Mouse (Mus musculus) layer of hippocampus, postnatal 10 days (tissue): ENCODE measurements around the gene Vamp4. TPM values are rescaled to one million over a fixed set of nuclear protein-coding genes. Genes with fewer than 3 reads are reported as not detected.

ENCODE experiments used
- DNase-seq, 2 experiments: peaks; one replicate each; pipeline ENCODE4 v3.0.0; 2021; ENCODE audit warnings: low spot score in 2 of 2
- long read RNA-seq: library from polyadenylated mRNA; stranded (forward); transcript quantifications from one replicate; pipeline ENCODE4 v2.0.0, GENCODE M21; 2023
- total RNA-seq, 2 experiments: library from RNA; stranded (reverse); gene quantifications; 2 replicates each; pipeline ENCODE4 v1.2.3; 2021

Gene Vamp4
- total RNA-seq = 10 to 100 TPM; 72.0 to 72.3 TPM
- long read RNA-seq, transcript Vamp4-204 (8 exons, 1,461 nt) = major isoform, 69 of 99 reads
- long read RNA-seq, transcript Vamp4-203 (8 exons, 2,752 nt) = minor isoform, 13 of 99 reads
- long read RNA-seq, partial matches to known transcripts = 1 of 99 reads
- long read RNA-seq, other reads (novel, unspliced or antisense) = 14 of 99 reads

DNA sequence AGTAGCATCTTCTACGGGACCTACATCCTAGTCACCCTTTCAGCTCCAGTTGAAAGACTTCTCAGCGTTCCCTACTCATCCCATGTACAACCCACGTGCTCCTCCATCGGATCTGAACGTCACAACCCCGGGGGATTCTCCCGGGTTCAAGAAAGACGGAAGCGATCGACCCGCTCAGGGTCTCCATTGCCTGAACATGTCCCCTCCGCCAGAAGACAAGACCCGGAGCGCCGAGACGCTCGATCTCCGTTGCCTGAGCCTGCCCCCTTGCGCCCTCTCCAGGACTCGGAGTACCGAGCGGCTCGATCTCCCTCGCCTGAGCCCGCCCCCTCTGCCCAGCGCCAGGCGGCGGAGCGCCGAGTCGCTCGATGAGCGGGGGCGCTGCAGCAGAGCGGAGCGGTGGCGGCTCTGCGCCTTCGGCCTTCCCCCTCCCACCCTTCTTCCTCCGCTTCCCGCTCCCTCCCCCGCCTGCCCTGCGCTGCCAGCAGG lies at the start of gene Vamp4:
Gene Vamp4 (plus strand): TSS at position 256 of the 489 bp plus-strand sequence.
- peak; percentile 94 to 95 for DNase-seq

DNA sequence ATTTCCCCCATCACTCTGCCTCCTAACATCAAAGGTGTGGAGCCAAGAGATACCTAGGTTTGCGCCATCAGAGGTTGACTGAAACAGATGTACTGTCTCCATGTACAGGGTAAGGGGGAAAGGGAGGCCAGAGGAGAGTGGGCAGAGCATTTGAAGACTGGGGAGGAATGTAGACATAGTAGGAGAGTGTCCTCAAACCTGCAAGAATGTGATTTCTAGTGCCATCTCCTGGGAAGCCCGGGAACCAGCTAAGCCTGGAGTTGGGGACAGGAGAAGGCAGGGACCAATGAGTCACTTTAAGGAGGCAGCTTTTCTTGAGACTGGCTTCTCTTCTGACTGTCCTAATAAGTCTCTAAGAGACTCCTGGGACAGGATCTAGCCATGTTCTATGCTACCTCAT lies 40.7 kb upstream of the Vamp4 start:
- DNase-seq = peak in 1 of 2 experiments; percentile 45

DNA sequence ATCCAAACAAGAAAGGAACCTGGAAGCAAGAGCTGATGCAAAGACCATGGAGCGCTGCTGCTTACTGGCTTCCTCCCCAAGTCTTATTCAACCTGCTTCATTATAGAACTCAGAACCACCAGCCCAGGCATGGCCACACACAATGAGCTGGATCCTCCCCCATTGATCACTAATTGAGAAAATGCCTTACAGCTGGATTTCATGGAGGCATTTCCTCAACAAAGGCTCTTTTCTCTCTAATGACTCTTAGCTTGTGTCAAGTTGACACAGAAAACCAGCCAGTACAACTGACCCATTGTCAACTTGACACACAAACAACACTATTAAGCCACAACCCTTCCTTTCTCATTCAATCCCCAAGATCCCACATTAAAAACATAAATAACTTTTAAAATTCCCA lies 39.6 kb upstream of the Vamp4 start:
- DNase-seq = no peak

DNA sequence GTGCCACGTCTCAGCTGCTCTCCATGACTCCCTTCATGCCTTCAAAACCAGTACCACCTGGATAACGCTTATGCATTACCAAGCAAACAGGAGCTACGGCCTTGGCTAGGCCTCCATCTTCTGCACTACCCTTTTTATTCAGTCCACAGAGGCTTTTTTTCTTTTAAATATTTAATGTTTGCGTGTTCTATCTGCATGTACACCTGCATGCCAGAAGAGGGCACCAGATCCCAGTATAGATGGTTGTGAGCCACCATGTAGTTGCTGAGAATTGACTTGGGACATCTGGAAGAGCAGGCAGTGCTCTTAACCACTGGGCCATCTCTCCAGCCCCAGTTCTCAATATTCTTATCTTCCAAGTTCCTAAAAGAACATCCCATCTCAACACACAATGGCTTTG lies 38.7 kb upstream of the Vamp4 start:
- no peak for DNase-seq

DNA sequence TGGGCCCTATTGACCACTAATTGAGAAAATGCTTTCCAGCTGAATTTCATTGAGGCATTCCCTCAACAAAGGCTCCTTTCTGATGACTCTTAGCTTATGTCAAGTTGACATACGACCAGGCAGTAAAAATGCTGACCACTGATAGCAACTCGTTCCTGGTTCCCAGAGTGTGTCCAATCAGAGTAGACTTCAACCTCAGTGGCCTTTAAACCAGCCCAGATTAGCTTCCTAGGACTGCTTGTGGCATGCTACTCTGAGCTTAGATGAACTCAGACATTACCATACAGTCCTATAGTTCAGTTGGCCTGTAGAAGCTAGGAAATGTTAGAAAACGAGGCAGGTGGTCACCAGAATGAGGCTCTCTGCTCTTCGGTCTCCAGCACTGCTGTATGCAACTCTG lies 38.0 kb upstream of the Vamp4 start:
- DNase-seq = no peak

DNA sequence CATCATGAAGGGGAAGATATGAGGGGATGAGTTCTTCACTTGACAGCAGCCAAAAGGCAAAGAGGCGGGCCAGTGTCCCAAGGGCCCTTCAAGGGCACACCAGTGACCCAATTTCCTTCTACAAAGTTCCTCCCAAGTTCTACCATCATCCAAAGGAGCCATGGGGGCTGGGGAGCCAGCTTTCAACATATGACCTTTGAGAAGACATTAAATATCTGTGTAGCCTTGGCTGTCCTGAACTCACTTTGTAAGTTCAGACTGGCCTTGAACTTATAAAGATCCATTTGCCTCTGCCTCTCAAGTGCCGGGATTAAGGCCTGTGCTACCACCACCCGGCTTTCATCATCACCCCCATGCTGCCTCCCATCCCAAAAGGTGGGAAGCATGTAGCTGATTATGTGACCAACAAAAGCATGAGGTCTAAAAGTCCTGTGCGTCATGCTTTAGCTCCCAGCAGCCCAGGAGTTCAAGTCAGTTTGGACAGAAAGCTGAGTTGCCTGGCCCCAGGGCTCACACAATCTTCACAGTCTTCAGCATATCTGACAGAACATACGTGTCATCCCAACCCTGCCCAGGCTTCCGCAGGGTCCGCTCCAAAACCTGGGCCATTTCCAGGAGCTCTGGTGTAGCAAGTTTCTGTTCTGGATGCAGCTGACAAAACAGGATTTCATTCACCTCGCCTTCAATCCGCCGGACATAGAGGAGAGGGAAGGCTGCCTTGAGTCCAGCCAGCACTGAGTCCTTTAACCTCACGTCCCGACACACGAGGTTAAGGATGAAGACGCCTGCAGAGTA lies 36.4 kb upstream of the Vamp4 start:
- DNase-seq = no peak

DNA sequence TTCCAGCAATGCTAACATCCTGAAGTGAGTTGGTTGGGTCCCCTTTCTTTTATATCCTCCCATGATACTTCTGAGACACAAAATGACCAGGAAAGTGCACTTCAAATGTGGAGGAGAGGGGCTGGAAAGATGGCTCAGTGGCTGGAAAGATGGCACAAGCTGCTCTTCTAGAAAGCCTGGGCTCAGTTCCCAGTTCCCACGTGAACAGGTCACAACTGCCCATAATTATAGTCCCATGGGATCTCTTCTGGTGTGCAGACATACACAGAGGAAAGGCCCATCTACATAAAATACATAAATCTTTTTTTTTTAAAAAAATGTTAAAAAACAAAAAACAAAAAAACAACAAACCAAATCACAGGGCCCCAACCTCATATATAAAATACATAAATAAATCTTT lies 27.1 kb upstream of the Vamp4 start:
- no peak for DNase-seq

DNA sequence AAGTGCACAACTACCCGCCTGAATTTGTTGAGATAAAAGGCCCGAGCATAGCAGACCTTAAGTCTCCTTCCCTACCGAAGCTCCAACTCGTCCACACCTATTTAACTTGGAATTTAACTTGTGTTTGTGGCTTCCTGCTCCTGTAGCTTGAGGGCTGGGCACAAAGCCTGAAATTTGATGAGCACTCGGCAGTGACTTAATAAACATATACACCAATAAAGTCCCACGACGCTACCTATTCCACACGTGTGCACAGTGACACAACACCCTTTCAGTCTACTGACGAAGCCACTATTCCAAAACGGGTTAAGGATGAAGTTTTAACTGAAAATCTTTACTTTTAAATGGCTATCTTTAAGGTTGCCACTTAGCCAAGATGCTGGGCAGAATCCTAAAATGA lies 22.7 kb upstream of the Vamp4 start:
- no peak for DNase-seq

DNA sequence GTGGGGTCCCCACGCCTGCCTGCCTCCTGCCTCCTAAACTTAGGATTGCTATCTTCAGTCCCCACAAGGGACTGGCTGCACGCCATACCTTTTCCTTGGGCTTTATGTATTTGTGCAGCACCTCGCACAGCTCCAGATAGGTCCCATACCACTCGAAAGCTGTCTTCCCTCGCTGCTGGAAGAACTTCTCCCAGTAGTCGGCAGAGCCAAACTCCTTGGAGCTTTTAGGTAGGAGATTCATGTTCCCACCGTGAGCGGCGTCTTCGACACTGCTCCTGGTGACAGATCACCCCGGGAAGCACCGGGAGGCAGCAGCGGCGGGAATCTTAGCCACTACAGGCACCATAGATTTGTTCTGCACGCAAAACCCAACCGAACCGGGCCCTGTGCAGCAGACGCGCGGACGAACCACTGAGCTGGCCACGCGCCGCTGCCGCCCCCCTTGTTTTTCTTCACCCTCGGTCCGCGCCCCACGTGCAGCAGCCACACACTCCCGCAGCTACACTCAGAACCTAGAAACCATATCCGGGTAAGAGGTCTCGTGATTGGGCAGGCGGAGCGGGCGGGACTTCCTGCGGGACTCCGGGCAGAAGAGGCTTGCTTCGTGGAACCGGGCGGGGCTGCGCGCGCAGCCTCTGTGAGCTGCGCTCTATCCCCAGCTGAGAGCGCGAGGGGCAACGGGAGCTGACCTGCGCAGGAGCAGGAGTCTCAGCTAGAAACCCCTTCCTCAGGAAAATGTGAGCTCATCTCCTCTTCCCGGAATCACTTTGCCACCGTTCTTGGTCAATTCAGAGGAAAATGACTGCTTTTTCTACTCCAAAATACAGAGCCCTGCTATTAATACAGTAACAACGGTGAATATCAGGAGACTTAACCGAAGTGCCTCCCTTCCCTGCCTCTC lies 22.0 kb upstream of the Vamp4 start, which contains the start of gene Mettl13:
Gene Mettl13 (minus strand): TSS at position 536 of the 901 bp plus-strand sequence.
- peak; percentile 78 to 86 for DNase-seq

DNA sequence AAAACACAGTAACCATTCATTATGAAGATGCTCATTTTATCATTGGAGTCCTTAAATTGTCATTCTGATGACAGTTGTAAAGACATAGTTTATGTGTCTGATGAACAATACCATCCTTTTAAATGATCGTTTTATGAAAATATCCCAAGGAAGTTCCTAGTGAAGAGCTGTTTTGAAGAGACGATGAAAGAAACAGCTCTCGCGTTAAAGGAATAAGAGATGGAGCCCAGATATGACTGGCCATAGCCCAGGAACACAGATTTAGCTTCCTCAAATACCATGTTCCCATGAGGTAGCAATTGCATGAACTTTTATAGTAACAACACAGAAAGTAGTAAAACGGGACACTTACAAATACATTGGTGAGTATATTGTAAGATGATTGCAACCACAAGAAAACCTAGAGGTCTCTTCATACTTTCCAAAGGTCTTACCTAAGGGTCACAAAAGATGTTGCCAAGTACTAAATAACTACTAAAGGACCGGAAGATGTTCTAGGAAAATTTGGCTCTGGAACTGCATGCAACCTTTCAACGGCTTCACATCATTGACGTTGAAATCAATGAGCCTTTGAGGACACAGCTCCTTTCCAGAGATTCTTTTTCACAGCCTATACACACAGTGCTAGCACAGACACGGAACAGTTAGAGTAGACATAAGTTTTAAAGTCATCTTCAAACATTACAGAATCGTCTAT lies 21.2 kb upstream of the Vamp4 start:
- no peak for DNase-seq

DNA sequence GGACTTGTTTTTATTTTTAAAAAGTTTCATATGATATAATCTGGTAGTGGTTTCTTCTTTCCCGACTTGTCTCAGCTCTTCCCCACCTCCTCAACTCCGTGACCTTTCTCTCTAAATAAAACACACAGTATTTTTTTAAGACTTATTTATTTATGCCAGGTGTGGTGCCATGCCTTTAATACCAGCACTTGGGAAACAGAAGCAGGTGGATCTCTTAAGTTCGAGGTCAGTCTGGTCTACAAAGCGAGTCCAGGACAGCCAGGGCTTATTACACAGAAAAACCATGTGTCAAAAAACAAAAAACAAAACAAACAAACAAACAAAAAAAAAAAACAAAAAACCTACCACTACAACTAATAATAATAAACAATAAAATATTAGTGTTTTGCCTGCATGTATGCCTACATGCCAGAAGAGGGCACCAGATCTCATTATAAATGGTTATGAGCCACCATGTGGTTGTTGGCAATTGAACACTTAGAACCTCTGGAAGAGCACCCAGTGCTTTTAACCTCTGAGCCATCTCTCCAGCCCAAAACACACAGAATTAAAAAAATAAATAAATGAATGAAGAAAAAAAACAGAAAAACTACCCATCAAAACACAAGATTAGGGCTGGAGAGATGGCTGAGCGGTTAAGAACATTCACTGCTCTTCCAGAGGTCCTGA lies 20.6 kb upstream of the Vamp4 start:
- DNase-seq = no peak

DNA sequence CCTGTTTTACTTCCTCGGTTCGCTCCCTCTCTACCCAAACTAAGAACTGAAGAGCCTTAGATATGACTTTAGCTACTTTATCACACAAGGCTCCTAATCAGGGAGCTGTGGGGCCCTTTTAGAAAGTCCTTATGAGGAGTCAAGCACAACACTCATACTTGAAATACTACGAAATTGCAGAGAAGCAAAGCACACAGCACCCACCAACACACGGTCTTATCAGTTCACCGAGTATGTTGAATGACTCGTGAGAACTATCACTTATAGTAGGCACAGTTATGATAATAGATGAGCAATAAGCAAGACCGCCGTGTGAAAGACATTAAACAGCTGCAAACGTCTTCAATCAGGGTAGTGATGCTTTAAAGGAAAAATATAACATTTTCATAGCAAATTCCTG lies 17.4 kb upstream of the Vamp4 start:
- DNase-seq = no peak

DNA sequence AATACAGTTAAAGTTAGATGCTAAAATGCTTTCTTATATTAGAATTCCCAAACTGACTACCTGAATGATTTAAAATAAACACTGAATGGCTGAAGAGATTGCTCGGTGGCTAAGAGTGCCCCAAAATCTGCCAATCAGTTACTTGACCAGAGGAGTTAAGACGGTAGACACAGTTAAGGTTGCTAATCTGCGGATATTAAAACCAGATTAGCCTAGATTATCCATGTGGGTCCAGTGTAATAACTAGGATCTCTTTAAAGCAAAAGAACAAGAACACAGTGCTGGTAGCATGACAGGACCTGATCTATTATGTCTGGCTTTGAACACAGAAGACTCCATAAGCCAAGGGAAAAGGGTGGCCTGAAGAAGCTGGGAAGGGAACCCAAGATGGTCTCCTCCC lies 16.1 kb upstream of the Vamp4 start:
- no peak for DNase-seq

DNA sequence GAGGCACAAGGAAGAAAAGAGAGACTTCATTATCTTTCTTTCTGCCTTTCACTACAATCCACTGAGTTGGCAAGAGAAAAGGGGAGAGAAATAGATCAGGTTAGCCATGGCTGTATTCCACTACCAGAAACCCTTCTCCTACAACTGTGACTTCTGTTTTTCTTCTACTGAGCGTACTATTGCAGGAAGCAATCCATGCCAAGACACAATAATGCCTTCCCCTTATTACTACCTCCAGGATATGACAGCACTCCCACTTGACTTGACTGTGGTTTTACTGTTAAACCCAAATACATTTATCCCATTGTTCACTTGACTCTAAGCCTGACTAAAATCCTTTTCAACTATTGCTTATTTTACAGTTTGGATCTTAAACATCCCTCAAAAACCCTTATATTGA lies 7.1 kb upstream of the Vamp4 start:
- DNase-seq = no peak

DNA sequence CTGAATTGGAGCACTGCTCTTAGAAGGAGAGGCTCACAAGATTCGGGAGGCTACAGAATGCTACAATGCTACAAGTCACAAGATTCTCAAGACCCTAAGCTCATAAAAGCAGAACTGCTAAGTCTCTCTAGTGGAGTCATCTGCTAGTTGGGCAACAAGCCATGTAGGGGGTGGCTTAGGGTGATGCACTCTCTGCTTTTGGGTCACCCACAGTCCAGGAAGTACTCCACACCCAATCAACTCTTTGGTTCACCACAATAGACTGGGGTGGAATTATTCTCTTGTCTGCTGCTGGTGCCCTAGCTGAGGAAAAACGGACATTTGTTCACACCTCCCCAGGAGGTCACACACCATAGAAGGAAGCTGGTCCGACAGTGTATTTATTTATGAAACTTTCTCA lies 5.3 kb upstream of the Vamp4 start:
- DNase-seq = no peak

DNA sequence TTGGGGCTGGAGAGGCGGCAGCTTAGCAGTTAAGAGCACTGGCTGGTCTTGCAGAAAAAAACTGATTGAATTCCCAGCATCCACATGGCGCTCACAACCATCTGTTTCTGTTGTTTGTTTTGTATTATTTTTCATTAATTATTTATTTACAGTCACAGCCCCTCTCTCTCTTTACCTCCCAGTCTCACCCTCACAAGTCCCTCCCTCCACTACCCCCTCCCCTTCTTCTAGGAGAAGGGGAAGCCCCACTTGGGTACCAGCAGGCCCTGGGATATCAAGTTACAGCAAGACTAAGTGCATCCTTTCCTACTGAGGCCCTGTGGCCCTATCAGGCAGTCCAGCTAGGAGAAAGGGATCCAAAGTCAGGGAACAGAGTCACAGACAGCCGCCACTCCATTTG lies 3.0 kb upstream of the Vamp4 start:
- DNase-seq = no peak

DNA sequence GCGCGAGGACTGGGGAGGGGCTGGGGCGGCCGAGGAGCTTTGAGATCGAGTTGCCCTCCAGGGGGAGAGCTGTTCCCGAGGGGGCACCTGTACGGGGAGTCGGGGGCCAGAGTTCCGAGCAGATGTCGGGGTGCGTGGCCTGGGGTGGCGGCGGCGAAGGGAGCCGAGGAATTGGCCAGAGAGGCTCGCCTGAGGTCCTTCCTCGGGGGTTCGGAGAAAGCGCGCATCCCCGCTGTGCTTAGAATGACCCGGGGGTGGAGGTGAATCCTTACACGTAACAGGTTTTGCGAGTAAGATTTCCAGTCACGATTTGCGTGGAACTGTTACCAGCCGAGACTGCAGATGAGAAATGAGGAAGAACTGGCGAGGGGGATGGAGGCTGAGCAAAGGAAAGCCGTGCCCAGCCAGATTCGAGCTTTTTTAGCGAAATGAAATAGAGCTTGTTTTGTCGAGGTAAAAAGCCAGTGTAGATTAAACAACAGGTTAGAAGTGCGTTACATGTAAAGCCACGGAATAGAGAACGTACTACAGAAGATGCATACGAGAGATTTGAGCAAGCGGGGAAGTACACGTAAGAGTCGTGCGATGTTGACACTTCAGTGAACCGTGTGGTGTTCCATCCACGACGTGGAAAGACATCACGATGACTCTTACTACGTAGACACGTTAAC lies 751 bp downstream of the Vamp4 start:
- DNase-seq = no peak

DNA sequence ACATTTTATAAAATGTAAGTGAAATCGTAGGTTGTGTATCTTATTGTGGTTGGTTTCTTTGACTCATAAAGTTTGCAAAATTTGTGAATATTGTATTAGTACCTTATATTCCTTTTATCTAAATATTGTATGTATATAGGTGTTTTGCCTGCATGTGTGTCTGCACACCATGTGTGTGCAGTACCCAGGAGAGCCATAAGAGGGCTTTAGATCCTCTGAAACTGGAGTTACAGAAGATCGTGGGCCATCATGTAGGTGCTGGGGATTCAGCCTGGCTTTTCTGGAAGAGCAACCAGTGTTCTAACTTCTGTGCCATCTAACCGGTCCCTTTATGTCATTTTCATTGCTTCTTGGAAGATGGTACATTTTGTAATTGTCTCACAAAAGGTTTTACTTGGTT lies 4.8 kb downstream of the Vamp4 start:
- no peak for DNase-seq

DNA sequence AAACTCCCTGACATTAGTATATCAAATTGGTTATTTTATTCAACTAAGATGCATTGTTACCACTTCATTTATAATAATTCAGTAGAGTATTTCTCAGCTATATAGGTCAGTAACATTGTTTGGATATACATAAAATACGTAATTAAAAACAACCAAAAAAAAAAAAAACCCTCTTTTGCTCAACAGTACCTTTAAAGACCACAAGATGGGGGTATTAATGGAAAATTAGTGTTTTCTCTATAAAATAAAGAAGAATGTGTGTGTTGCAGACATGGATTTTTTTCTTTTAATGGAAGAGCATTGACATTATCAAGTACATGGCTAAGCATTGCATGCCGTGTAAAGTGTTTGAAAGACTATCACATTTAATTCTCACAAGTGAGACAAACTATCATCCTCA lies 12.6 kb downstream of the Vamp4 start:
- DNase-seq = no peak

DNA sequence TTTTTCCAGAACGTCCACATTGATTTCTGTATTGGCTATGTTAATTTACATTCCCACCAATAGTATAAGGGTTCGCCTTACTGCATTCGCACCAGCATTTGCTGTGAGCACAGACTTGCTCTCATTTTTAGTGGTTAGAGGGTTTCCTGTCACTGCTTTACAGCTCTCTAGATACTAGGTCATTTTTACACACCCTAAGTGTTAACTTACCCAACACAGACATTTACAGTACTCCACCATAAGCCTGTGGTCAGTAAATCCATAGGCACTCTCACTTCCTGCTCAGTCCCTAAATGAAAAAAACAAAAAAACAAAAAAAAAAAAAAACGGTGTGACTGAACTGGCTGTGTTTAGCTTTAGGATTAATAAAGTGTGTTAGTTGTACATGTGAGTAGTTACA lies 16.0 kb downstream of the Vamp4 start:
- DNase-seq = no peak
